Comparison of ENCODE assay signal across 17 mouse cellular contexts in genomic region chr3:84135933-84136332, GRCm38 (mm10). TPM values are rescaled to one million over a fixed set of nuclear protein-coding genes. Genes with fewer than 3 reads are reported as not detected.
DNase-seq lines count a peak whose midpoint lies in the region; ATAC-seq lines count a peak whose summit lies in the region.
"Had no signal": no experiment of that assay in that cellular context is flagged by ENCODE, and none has a peak within 500 bp of the region (broad histone marks: within the 10 kb centered on the region; RNA-seq: fewer than 3 reads in every experiment).

No protein-coding gene starts in this region.

- no peak overlapping the region for H3K4me3 ChIP-seq in heart, embryonic 15.5 days
- H3K4me3 ChIP-seq in neural tube, embryonic 12.5 days = no peak overlapping the region
- H3K4me3 ChIP-seq in limb, embryonic 12.5 days (replicated peaks) = no peak overlapping the region
- H3K4me3 ChIP-seq: embryonic facial prominence, embryonic 13.5 days; forebrain, embryonic 13.5 days; megakaryocyte, embryonic 14.5 days had no signal

- H3K9me3 ChIP-seq in heart, embryonic 15.5 days (replicated peaks) = no peaks in the 10 kb centered on the region
- H3K9me3 ChIP-seq in neural tube, embryonic 12.5 days = no peaks in the 10 kb centered on the region
- no peaks in the 10 kb centered on the region for H3K9me3 ChIP-seq in limb, embryonic 12.5 days
- H3K9me3 ChIP-seq: embryonic facial prominence, embryonic 13.5 days; forebrain, embryonic 13.5 days; megakaryocyte, embryonic 14.5 days had no signal

- no peak for DNase-seq in heart, postnatal 10 days
- DNase-seq in neural tube, embryonic 10.5 days (ENCODE audit: extremely low spot score, low spot score) = no peak
- no peak for DNase-seq in embryo, embryonic 10.5 days (ENCODE audit: low spot score)
- no peak for DNase-seq in embryo, embryonic 10 days (ENCODE audit: low spot score)
- DNase-seq: cerebellum, postnatal 25 days; right cerebral cortex, adult 18-20 months had no signal

- intact Hi-C loops in heart, postnatal 10 days (cut with DNase I) = no loop called here

- no peaks in the 10 kb centered on the region for H3K27me3 ChIP-seq in heart, embryonic 15.5 days
- H3K27me3 ChIP-seq in neural tube, embryonic 12.5 days (replicated peaks) = no peaks in the 10 kb centered on the region
- no peaks in the 10 kb centered on the region for H3K27me3 ChIP-seq in limb, embryonic 12.5 days
- H3K27me3 ChIP-seq: embryonic facial prominence, embryonic 13.5 days; forebrain, embryonic 13.5 days; megakaryocyte, embryonic 14.5 days had no signal

- H3K9ac ChIP-seq in heart, embryonic 15.5 days = no peak overlapping the region
- H3K9ac ChIP-seq in neural tube, embryonic 12.5 days = no peak overlapping the region
- H3K9ac ChIP-seq in limb, embryonic 12.5 days (replicated peaks) = no peak overlapping the region
- H3K9ac ChIP-seq: embryonic facial prominence, embryonic 13.5 days; forebrain, embryonic 13.5 days had no signal

- peak overlapping the region; percentile 35 for H3K4me2 ChIP-seq in heart, embryonic 15.5 days
- 0 out of 2 replicates have a peak overlapping the region, but pooled peaks have one; percentile 3 for H3K4me2 ChIP-seq in neural tube, embryonic 12.5 days (replicated peaks)
- no peak overlapping the region for H3K4me2 ChIP-seq in limb, embryonic 12.5 days
- H3K4me2 ChIP-seq: embryonic facial prominence, embryonic 13.5 days; forebrain, embryonic 13.5 days had no signal

- no peaks in the 10 kb centered on the region for H3K36me3 ChIP-seq in heart, embryonic 15.5 days
- no peaks in the 10 kb centered on the region for H3K36me3 ChIP-seq in neural tube, embryonic 12.5 days
- no peaks in the 10 kb centered on the region for H3K36me3 ChIP-seq in limb, embryonic 12.5 days
- H3K36me3 ChIP-seq: embryonic facial prominence, embryonic 13.5 days had no signal

- no peak overlapping the region for H3K27ac ChIP-seq in heart, embryonic 15.5 days
- H3K27ac ChIP-seq in neural tube, embryonic 12.5 days = no peak overlapping the region
- H3K27ac ChIP-seq in limb, embryonic 12.5 days = 0 out of 2 replicates have a peak overlapping the region, but pooled peaks have one; percentile 17
- H3K27ac ChIP-seq: embryonic facial prominence, embryonic 13.5 days; forebrain, embryonic 13.5 days had no signal

- 60% methylated on average over 6 of the region's 6 CpGs for WGBS in heart, embryonic 15.5 days
- 73% methylated on average over 6 of the region's 6 CpGs for WGBS in neural tube, embryonic 12.5 days
- WGBS in limb, embryonic 12.5 days = 58% methylated on average over 6 of the region's 6 CpGs

- no peak for ATAC-seq in heart, embryonic 15.5 days (replicated peaks; ENCODE audit: insufficient number of reproducible peaks, insufficient read depth, low FRiP score, low read depth)
- no peak for ATAC-seq in neural tube, embryonic 12.5 days (ENCODE audit: low FRiP score, low read depth)
- ATAC-seq in limb, embryonic 12.5 days (ENCODE audit: insufficient number of reproducible peaks, insufficient read depth, low FRiP score, low TSS enrichment, low read depth) = no peak
- ATAC-seq: forebrain, embryonic 13.5 days had no signal

- peaks cover 3% of the 10 kb centered on the region for H3K4me1 ChIP-seq in heart, embryonic 15.5 days (replicated peaks)
- no peaks in the 10 kb centered on the region for H3K4me1 ChIP-seq in neural tube, embryonic 12.5 days
- H3K4me1 ChIP-seq in limb, embryonic 12.5 days (replicated peaks) = peaks cover 52% of the 10 kb centered on the region
- H3K4me1 ChIP-seq: forebrain, embryonic 13.5 days; megakaryocyte, embryonic 14.5 days had no signal

RNA-seq across cellular contexts. Expression of gene Mnd1, which starts 19.7 kb away (rescaled TPM):
- polyA plus RNA-seq in heart, embryonic 15.5 days (2015; fragmentation: Nextera tagmentation; extraction: Ambion mirVana) = 10.2 and 11.5 TPM in 2 replicates
- 1 to 10 TPM; 6.5 to 7.5 TPM for total RNA-seq in heart, postnatal 10 days (2021)
- polyA plus RNA-seq in neural tube, embryonic 12.5 days (2016; fragmentation: Nextera tagmentation; extraction: Ambion mirVana) = 5.5 and 6.2 TPM in 2 replicates
- polyA plus RNA-seq in limb, embryonic 12.5 days (2016; fragmentation: Nextera tagmentation; extraction: Ambion mirVana) = 14.0 TPM in 2 replicates

RNA-seq across cellular contexts. Expression of gene Gm6525, which starts 38.0 kb away (rescaled TPM):
- 0.46 and 0.60 TPM in 2 replicates for polyA plus RNA-seq in heart, embryonic 15.5 days (2015; fragmentation: Nextera tagmentation; extraction: Ambion mirVana)
- under 1 TPM in 1 of 2 experiments, not detected in 1; 0.25 TPM for total RNA-seq in heart, postnatal 10 days (2021)
- polyA plus RNA-seq in neural tube, embryonic 12.5 days (2016; fragmentation: Nextera tagmentation; extraction: Ambion mirVana) = 2.2 and 2.6 TPM in 2 replicates
- polyA plus RNA-seq in limb, embryonic 12.5 days (2016; fragmentation: Nextera tagmentation; extraction: Ambion mirVana) = 0.35 and 0.88 TPM in 2 replicates
- total RNA-seq: gastrocnemius, adult 18-20 months; heart, postnatal 25 days; left cerebral cortex, postnatal 36 days; monocyte, adult 5-6 weeks; neutrophil, adult 5-6 weeks had no signal
